Mouse (Mus musculus) NIH3T3 (cell line): Measurements from ENCODE around the gene Rwdd2b.
A peak's percentile ranks its signal among the peaks of the same experiment; 100 is the strongest.

Experiments used
- DNase-seq: peaks from one replicate; pipeline ENCODE4 v3.0.0-alpha.2; 2012; ENCODE audit warnings: low read depth

Rwdd2b gene

DNA sequence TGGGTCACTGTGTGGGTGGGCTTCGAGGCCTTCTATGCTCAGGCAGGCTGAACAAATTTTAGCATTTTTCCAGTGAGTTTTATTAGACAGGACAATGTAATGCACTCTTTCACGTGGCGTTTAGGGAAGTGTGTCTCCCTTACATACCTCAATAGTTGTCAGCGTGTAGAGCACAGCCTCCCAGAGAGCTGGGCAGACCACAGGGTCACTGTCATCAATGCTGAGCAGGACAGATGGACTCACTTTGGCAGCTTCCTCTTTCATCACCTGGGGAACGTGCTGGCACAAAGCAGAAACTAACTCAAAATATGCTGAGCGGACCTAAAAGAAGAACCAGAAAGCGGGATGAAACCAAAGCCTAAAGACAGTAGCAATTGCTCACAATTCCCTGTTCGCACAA lies 19.7 kb downstream of the Rwdd2b start:
- no peak for DNase-seq

DNA sequence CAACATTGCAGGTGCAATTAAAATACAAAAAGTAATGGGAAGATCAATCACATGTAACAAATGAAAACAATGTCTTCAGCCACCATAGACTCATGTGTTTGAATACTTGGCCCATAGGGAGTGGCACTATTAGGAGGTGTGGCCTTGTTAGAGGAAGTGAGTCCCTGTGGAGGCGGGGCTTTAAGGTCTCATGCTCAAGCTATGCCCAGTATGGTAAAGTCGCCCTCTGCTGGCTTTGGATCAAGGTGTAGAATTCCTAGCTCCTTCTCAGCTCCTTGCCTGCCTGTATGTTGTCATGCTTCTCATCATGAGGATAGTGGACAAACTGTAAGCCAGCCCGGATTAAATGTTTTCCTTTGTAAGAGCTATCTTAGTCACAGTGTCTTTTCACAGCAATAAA lies 35.4 kb downstream of the Rwdd2b start:
- DNase-seq = peak; percentile 53

DNA sequence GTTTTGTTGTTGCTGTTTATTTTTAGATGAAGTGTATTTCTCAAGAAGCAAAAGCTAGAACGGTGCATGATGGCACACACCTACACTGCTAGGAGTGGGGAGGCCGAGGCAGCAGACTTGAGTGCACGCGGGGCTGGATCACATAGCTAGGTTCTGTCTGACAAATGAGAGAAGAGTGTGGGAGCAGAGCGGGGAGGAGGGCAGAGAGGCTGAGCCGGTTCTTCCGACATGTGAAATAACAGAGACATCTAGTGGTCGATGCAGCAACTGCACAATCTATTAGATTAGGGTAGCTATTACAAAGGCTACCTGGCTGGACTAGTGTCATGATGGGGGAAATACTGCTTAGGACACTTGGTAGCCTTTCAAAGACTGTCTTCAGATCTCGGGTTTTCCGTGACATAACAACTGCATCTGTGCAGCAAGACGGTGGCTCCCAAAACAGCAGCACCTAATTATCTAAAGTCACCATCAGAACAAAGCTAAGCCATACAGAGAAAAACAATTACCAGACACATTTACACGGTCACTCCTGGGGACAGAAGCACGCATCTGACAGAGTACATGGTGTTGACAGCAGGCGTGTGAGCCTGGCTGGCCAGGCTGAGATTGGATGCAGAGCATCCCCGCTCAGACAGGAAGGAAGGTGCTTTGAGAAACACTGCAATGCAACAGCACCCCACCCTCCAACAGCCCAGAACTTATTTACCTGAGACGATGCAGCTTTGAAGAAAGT lies 46.4 kb downstream of the Rwdd2b start:
- DNase-seq = peak; percentile 83

DNA sequence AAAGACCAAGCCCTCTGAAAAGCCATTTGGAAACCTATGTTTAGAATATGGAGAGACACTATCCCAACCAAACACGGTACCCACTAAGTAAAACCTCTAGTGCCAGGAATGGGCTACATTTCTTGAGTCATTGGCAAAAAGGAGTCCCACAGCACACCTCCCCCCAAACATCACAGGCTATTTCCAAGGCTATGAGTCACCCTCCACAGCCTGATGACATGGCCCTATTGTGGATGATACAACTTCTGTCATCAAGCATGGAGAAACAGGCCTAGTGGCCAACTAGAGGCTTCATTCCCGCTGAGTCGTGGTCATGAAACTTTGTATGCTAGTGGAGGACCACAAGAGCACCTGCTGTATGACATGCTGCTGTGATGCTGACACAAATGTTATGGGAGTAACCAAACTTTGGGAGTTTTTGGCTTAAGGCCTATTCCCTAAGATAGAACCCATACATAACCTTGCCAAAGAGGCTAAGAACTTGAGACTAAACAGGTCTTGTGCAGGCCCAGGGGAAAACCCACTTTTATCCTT lies 52.9 kb downstream of the Rwdd2b start:
- peak; percentile 46 for DNase-seq

- no peak for DNase-seq
These were observed 56.0 kb downstream of the Rwdd2b start for GRCm38 (mm10) chr16:87384366-87384765.
